Mouse (Mus musculus) hindlimb bud, embryonic 11.5 days (tissue): ENCODE results near the gene Nhsl1.

Experiments
- DNase-seq: peaks from one replicate; pipeline ENCODE4 v3.0.0-alpha.2; 2012; ENCODE audit warnings: low read depth, low spot score; ENCODE audit errors: extremely low spot score

Nhsl1 gene

DNA sequence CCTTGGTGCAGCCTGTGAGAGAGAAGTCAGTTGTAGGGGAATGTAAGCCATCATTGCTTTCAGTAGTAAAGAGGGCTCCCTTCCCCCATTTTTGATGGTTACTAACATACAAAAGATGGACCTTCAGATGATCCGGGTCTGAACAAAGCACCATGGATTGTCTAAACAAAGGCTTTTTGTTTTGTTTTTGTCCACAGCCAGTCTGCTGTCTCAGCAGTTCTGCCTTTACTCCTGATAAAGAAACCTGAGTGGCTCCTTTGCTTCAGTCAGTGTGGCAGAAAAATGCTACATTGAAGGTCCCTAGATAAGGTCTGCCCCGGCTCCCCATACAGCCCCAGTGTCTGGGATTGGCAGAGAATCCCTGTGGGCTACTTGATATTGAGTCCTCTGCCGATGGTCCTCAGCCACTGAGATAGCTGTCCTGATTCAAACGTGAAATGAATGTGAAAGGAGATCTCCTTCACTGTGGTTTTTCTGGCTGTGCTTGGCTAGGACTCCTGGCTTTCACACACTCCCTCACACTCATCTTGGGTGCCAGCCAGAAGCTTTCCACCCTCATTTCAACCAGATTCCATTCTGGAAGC is 163.9 kb downstream of the Nhsl1 start:
- no peak for DNase-seq

DNA sequence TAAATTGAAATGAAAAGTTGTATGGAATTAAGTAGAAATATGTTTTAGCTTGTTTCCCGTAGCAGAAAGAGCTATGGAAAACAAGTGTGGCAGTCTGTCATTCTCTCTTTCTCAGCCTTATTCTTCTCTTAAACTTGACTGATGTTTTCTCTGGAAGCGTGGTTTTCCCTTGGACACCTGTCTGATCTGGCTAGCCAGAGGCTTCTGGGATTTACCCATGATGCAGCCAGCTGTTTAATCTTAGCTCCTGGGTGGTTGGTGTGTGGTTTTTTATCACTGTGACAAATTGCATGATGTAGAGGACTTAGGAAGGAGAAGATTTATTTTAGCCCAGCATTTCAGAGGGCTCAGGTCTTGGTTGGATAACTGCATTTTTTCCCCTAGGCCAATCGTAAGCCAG is 164.9 kb downstream of the Nhsl1 start:
- no peak for DNase-seq

DNA sequence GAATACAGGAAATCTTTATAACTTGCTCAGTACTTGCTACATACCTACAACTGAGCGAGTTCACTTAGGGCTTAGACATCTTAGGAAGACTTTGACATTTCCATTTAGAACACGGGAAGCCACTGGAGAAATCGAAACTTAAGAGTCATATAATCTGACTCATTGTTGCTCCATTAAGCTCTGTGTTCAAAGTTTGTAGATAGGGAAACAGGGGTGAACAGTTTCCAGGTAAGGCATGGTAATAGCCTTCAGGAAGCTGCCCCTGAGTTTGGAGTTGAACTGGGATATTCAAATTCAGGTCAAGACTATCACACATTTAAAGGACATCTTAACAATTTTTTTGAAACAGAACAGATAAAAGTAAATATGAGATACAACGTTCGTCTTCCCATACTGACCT is 165.9 kb downstream of the Nhsl1 start:
- no peak for DNase-seq

DNA sequence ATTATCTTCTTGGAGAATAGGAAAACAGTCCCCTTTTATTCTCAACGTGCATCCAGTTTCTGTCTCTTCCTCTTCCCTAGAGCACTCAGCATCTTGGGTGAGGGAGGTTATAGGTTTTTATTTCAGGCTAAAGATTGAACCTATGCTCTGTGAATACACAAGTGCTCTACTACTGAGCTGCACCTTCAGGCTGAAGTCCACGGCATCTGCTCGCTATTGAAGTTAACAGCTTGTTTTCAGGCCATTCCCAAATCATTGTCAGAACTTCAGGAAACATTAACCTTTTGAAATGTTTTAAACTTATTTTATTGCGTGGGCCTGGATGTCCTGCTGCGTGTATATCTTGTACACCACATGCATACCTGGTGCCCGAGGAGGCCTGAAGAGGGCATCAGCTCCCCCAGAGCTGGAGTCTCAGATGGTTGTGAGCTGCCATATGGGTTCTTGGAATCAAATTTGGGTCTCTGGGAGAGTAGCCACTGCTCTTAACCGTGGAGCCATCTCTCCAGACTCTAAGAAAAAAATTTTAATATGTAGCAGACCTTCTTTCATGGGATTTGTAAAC is 169.5 kb downstream of the Nhsl1 start:
- no peak for DNase-seq

DNA sequence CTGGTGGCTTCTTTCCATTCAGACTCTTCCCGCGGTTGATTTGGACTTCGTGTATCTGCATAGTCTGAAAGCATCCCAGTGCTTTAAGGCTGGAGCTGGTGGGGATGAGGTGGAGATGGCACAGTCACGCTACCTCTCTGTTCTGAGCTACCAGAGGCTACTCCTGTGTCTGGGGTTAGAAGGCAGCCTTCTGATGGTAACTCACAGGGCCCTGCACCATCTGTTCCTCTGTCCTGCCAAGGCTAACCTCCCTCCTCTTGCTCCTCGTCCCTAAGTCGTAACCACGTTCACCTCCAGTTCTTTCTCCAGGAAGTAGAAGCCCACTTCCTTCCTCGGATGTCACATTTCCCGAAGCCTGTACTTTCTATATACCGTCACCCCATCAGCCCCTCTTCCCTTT is 171.2 kb downstream of the Nhsl1 start:
- DNase-seq = no peak

DNA sequence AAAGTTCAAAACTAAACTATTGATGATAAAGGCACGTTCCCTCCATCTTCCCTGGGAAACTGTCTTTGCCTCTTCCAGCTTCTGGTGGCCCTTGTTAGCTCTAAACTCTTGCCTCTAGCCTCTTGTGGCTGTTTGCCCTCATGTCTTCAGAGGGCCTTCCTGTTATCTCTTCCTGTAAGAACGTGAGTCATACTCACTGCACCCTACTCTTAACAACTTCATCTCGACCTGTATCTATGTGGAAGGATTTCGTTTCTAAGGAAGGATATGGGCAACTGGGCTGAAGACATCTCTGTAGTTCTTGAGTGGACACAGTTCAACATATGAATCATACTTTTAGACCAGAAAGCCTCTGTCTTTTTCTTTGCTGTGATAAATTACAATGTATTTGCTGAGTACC is 173.2 kb downstream of the Nhsl1 start:
- DNase-seq = no peak

DNA sequence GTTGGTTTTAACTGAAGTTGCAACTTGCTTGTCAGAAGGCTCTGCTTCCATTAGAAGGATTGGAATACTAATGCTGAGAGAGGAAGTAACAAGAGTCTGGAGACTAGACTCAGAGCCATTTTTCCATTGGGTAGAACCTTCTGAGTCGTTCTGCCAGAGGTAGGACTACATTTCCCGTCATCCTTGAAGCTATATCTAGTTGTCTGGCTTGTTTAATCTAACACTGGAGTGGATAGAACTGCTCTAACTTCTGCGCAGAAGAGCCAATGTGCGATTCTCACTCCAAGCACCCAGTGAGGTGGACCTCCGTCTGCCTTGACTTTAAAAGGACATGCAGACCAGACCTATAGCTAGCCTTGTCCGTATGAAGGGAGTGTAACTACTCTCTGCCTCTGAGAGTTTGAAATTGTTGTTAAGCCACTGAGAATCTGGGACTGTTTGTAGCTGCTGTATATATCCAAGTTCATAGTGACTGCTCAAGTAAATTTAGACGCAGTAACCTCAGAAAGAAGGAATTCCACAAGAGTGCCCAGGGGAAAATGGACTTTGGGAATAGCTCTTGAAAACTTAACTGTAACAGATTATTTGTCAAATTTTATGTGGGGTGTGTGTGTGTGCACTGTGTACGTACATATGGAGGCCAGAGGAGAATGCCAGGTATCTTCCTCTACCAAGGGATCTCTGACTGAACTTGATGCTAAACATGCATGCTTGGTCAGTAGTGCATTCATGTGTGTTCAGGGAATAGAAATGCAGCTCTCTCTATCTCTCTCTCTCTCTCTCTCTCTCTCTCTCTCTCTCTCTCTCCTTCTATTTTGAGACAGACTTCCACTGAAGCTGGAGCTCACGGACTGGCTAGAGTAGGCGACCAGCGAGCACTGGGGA is 174.5 kb downstream of the Nhsl1 start:
- no peak for DNase-seq

DNA sequence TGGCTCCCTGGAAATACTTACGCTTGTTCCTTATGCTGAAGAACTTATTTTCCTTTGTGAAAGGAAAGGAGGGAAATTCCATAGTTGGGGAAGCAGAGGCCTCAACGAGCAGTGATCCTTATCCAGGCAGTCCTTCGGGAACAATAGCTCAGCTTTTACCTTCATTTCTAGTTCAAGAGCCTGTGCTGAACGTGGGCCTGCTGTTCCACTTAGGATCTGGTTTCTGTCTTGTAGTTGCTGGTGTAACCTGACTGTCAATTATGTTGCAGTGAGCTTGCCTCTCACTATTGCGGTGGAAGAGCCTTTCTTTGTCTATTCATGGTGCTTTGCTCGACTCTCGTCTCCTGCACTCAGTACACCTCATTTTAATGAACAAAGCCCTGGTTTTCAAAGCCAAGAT is 175.5 kb downstream of the Nhsl1 start:
- no peak for DNase-seq

DNA sequence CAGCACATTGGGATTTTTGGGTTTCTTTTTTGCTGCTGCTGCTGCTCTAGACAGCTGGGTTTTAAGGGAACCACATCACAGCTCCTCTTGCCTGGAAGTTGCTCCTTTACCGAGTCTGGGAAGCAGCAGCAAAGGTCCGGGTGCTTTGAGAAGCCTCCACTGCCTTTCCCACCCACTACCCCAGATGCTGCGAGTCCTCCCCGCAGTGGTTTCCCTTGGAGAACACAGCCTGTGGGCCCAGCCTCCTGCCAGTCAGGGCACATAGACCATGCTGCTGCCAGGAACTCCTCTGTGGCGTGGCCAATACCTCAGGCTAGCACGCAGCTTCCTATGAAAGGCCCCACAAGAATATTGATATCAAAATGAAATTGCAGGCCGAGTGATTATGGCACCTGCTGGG is 178.3 kb downstream of the Nhsl1 start:
- no peak for DNase-seq

DNA sequence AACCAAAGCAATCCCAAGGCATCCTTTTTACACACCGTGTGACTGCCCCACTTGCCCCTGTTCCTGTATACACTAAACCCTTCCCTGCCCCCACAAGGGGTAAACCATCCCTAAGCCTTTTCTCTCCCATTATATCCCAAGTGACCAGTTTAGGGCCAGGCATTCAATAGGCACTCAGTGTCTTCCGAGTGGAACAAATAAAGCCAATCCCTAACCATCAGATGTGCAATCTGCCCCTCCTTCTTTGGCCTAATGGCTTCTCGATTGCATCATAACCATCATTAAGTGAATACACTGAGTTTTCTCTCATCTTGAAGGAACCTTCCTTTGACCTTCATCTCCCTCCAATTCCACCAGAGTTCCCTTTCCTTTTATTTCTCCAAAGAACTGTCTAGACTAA is 183.2 kb downstream of the Nhsl1 start:
- DNase-seq = no peak

DNA sequence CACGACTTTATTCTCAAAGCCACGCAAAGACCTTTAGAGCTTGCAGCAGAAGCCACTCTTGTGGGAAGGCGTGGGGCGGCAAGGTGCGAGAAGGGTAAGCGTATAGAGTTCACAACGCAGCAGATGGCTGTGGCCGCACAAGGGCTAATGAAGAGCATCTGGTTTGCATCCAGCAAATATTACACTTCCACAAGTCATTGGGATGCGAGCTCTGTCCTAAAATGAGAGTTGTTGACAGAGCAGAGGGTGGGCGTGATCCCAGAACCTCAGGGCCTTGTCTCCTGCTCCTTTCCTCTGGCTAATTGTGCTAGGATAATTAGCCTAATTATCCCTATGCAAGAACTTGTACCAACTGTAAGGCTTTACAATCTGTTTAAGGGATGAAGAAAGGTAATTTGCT is 186.9 kb downstream of the Nhsl1 start:
- no peak for DNase-seq

DNA sequence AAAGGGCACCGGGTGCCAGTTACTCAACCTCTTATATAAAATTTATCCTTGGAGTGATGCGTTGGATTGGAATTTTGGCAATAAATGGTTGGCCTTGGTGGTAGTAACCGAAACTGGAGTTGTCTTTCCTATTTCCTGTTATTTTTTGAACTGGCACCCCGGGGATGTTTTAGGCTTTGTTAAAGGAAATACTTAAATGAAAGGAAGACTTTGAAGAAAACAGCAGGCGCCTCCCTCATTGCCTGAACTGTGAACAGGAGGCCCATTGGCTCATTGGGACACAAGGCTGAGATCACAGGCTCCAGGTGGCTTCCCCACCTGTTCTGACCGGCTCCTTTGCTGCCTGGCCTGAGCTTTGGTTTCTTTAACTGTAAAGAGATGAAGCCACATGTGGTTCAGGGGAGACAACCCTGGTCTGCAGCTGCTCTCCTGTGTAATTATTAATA is 187.7 kb downstream of the Nhsl1 start:
- DNase-seq = no peak

DNA sequence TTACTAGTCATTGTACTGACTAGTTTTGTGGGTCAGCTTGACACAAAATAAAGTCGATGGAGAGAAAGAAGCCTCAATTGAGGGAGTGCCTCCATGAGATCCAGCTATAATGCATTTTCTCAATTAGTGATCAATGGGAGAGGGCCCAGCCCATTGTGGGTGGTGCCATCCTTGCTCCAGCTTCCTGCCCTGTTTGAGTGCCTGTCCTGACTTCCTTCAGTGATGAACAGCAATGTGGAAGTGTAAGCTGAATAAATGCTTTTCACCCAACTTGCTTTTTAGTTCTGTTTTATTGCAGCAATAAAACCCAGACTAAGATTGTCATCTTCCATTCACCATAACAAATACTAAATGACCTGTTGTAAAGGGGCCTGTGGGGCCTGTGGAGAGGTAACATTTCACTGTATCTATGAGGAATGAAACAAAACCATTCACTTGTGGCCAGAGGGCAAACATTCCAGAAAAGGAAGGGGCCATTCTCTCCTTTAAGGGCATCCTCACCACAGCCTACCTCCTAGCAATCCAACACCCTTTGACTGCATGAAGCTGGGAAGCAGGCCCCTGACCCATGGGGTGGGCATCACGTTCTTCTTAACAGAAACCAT is 189.2 kb downstream of the Nhsl1 start:
- DNase-seq = no peak

DNA sequence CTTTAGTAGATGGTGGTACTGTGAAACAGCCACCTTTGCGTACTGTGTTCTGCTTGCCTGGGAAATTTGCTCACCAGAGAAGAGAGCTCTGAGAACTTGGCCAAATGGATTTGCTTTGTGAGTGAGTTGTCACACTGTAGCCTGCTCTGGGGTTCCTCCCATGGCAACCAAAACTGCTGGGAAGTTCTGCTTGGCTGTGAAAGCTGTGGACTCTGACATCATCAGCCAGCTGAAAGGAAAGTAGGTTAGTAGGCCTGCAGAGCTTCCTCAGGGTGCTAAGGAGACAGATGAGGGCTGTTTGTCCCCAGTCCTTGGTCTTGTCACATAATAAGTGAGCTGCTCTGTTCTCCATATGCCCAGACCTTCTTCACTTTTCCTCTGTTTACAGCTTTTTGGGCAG is 189.8 kb downstream of the Nhsl1 start:
- DNase-seq = no peak

DNA sequence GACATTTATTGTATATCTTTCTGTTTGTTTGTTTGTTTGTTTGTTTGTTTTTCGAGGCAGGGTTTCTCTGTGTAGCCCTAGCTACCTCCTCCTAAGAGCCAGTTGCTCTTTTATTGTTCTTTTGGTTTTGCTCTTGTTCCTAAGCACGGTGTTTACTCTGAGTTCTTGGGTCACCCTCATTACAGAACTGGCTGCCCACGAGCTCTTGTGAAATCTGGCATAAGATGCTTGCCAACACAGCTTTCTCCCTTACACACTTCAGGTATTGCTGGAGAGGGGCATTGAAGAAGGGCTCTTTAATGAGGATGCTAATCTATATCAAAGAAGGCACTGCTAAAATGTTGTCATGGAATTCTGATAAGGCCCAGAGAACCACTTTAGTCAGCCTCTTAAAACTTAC is 191.9 kb downstream of the Nhsl1 start:
- DNase-seq = no peak

DNA sequence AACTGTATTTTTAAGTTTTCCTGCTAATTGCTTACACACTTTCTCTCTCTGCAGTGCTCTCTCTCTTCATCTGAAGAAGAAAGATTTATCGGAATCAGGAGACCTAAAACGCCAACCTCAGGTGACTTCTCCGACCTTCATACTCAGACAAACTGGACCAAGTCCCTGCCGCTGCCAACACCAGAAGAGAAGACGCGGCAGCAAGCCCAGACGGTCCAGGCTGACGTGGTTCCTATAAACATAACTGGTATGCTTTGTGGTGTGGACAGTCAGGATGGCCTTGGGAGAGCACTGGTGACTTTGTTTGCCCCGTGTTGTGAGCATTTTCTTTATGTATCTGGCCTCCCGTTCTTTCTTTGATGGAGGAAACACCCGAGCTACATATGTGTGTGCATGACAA is 192.7 kb downstream of the Nhsl1 start:
- DNase-seq = no peak

DNA sequence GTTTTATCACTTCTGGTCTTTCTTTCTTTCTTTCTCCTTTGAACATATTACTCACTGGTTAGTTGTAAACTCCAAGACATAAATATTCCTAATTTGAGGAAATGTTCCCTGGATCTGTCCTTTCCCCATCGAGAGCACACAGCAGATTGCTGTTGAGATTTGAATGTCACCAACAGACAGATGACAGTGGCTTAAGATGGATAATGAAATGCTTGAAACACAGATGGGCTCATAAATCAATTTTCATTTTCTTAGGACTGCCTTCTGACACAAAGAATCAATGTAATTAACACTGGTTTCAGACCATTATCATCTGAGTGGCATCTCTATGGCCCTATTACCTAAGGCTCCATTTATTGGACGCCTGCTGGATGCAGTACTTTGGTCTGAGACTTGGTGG is 203.8 kb downstream of the Nhsl1 start:
- DNase-seq = no peak

DNA sequence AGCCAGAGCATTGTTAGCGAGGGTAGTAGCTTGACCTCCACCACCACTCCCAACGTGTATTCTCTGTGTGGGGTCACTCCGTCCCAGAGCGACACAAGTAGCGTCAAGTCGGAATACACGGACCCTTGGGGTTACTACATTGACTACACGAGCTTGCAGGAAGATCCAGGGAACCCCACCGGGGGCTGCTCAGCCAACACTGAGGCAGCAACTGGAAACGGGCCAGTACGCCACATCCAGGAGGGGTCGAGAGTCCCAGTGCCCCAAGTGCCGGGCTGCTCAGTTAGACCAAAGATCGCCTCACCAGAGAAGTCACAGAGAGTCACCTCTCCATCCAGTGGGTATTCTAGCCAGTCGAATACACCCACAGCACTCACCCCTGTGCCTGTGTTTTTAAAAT is 206.5 kb downstream of the Nhsl1 start:
- DNase-seq = no peak

DNA sequence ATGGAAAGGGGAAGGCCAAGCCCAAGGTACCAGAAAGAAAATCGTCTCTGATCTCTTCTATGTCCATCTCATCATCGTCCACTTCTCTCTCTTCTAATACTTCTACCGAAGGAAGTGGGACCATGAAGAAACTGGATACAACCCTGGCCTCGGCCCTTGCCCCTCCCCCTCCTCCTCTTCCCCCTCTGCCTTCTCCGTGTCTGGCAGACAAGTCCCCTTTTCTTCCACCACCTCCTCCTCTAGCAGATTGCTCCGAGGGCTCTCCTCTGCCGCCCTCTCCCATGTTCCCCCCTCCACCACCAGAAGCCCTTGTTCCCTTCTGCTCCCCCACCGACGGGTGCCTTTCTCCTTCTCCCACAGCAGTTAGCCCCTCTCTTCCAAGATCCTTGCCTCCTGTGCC is 206.9 kb downstream of the Nhsl1 start:
- DNase-seq = no peak

DNA sequence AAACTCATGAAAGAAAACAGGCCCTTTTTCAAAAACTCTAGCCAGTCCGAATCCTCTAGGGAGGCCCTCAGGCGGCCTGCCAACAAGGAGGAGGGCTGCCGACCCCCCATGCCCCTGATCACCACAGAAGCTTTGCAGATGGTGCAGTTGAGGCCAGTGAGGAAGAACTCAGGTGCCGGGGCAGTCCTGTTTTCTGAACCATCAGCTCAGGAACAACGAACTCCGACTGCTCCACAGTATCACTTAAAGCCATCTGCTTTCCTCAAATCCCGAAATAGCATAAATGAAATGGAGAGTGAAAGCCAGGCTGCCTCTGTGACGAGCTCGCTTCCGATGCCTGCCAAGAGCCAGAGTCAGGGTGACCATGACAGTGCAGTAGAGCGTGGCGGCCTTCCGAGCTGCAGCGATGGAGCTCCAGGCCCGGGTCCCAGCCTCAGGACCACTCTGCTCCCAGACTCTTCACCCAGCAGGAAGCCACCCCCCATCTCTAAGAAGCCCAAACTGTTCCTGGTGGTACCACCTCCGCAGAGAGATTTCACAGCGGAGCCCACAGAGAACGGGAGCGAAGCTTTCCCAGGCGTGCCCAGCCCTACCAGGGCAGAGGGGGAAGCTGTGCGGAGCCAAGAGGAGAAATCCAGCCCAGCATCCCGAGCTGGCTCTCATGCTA is 207.5 kb downstream of the Nhsl1 start:
- no peak for DNase-seq

DNA sequence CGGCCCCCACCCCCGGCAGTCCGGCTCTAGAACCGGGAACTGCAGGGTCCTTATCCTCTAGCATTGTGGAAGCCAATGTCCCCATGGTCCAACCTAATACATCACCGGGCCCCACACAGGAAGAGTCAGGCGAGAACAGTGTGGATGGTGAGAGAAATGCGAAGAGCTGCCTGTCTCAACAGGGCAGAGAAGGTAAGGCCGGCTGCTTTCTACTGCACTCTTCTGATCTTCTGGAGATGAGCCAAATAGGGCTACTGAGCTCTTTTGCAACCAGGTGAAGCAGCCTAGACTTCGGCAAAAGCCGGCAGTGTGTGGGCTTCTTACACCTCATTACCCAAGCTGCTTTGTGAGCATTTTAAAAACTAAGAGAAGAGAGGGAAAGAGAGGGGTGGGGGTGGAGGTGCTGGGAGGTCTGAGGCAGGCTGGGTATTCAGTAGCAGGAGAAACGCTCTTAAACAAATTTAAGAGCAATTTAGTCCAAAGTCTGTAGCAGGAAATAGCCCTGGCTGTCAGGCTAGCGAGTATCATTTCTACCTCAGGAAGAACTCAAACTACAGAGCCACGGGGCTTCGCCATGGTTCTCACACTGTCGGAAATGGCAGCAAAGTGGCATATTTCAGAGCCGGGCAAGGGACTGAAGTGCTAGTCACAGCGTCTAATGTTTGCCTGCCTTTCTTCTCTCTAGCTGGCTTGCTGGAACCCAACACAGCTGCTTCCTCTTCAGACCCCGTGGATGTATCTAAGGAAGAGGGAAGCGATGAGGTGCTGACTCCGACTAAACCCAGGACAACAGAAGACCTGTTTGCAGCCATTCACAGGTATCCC is 208.3 kb downstream of the Nhsl1 start:
- no peak for DNase-seq
